Mouse (Mus musculus) embryonic facial prominence, embryonic 12.5 days (tissue): ENCODE data around the gene Mob3b. TPM values are rescaled to one million over a fixed set of nuclear protein-coding genes. Genes with fewer than 3 reads are reported as not detected.
A peak's percentile ranks its signal among the peaks of the same experiment; 100 is the strongest.

ENCODE experiments used
- ATAC-seq: fragments of 200-750 bp; cut with Nextera tagmentation; 2 replicates; pipeline ENCODE4 v1.8.0; 2017; ENCODE audit not compliant: insufficient number of reproducible peaks, insufficient read depth, low FRiP score, low TSS enrichment
- H3K27ac ChIP-seq: fragments of 300-500 bp; sonication (generic); 2 replicates; pipeline ENCODE4 v1.5.1; 2016; ENCODE audit warnings: mild to moderate bottlenecking
- H3K27me3 ChIP-seq: fragments of 300-500 bp; sonication (generic); 2 replicates; pipeline ENCODE4 v1.6.1; 2016; ENCODE audit warnings: mild to moderate bottlenecking, moderate library complexity
- H3K36me3 ChIP-seq: fragments of 300-500 bp; sonication (generic); 2 replicates; pipeline ENCODE4 v1.6.1; 2016; ENCODE audit warnings: mild to moderate bottlenecking
- H3K4me1 ChIP-seq: fragments of 300-500 bp; sonication (generic); 2 replicates; pipeline ENCODE4 v1.6.1; 2016
- H3K4me2 ChIP-seq: fragments of 300-500 bp; sonication (generic); replicated peaks from 2 replicates; pipeline ENCODE4 v1.6.1; 2016; ENCODE audit warnings: mild to moderate bottlenecking, moderate library complexity
- H3K4me3 ChIP-seq: fragments of 300-500 bp; sonication (generic); 2 replicates; pipeline ENCODE4 v1.5.1; 2016; ENCODE audit warnings: mild to moderate bottlenecking
- H3K9ac ChIP-seq: fragments of 300-500 bp; sonication (generic); 2 replicates; pipeline ENCODE4 v1.6.1; 2016; ENCODE audit warnings: mild to moderate bottlenecking, moderate library complexity
- H3K9me3 ChIP-seq: fragments of 300-500 bp; sonication (generic); 2 replicates; pipeline ENCODE4 v1.6.1; 2016; ENCODE audit warnings: mild to moderate bottlenecking, moderate library complexity
- WGBS: fragments of 180-500 bp; shearing (Covaris S2); methylation state at CpG from one replicate; pipeline ENCODE4 v1.1.7; 2016; 5-methylcytosine and 5-hydroxymethylcytosine counted together
- polyA plus RNA-seq: library from polyadenylated mRNA; unstranded; fragments of >200 nt; fragmentation: Nextera tagmentation; extraction: Ambion mirVana; gene quantifications from 2 replicates; pipeline ENCODE4 v1.2.1, GENCODE M21; 2016

Gene Mob3b
- polyA plus RNA-seq, 1 experiment from 2014 or later, result 16.6 TPM

DNA sequence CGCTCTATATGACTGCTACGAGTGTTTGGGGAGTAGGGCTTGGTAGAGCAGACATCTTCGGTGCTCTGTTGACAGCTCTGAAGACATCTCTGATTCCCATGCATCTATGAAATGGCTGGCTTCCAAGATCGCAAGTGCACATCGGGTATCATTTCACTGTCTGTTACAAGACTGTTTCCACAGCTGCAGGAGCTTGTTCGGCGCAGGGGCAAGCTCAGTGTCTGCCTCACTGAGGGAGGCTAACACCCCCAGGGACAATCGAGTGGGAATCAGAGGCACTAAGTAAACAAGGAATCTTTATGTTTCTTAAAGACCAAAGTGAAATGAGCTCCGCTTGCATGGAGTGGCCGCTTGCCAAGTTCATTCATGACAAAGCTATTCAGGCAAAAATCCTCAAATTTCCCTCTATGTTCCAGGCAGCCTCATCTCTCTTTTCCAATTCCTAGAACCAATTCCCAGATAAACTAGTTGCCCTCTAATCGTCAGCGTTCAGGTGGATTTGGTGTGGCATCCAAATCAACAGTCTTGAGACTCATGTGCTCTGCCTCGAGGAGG lies 12.4 kb upstream of the Mob3b start:
- Histone ChIP-seq H3K9me3 (no peaks in the 10 kb centered on the region), H3K4me3 (no peak overlapping the region), H3K4me2 (no peak overlapping the region), H3K36me3 (no peaks in the 10 kb centered on the region), H3K27me3 (no peaks in the 10 kb centered on the region), H3K9ac (no peak overlapping the region), H3K4me1 (peaks cover 9% of the 10 kb centered on the region; the same call in 1 of the 2 replicates), H3K27ac (no peak overlapping the region)
- 68% methylated on average over 13 of the region's 13 CpGs for WGBS
- 0 out of 2 replicates have a peak, but pooled peaks have one; percentile 30 for ATAC-seq

DNA sequence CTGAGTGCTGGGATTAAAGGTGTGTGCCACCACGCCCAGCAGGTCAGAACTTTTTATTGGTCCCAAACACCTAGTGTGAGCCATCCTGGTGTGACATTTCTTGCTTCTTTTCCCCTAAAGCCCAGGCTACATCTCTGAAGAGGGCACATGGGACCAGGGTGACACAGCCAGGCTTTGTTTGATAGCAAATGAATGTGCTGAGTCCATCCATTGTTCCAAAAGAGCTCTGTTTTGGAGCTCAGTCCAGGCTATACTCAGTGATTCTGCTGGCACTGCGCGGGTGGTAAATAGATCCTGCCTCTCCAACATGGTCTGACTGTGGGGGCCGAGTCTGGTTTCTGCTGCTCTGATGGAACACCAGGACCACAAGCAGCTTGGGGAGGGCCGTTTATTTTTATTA lies 10.6 kb upstream of the Mob3b start:
- Histone ChIP-seq H3K4me2 (no peak overlapping the region), H3K36me3 (no peaks in the 10 kb centered on the region), H3K27ac (no peak overlapping the region), H3K9me3 (no peaks in the 10 kb centered on the region), H3K4me3 (no peak overlapping the region), H3K4me1 (peaks cover 9% of the 10 kb centered on the region; the same call in 1 of the 2 replicates), H3K27me3 (no peaks in the 10 kb centered on the region), H3K9ac (no peak overlapping the region)
- ATAC-seq, result no peak
- WGBS, result 67% methylated on average over 5 of the region's 5 CpGs

DNA sequence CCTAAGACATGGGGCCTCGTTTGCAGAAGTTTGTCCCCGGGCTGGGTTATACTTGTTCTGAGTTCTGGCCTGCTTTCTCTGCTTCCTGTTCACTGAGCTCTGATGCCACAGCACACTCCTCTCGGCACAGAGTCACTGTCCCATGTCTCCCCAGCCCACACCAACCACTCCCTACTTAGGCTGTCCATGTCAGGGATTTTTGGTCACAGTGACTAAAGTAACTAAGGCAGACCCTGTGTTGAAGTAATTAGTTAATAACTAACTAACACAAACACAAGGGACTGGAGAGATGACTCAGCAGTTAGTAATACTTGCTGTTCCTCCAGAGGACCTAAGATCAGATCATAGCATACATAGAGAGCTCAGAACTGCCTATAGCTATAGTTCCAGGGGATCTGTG lies 8.7 kb upstream of the Mob3b start:
- Histone ChIP-seq H3K4me3 (no peak overlapping the region), H3K9me3 (no peaks in the 10 kb centered on the region), H3K27ac (no peak overlapping the region), H3K4me2 (no peak overlapping the region), H3K27me3 (no peaks in the 10 kb centered on the region), H3K9ac (no peak overlapping the region), H3K4me1 (peaks cover 9% of the 10 kb centered on the region; the same call in 1 of the 2 replicates), H3K36me3 (no peaks in the 10 kb centered on the region)
- 0 out of 2 replicates have a peak, but pooled peaks have one; percentile 60 for ATAC-seq
- 76% methylated on average over 3 of the region's 3 CpGs for whole genome bisulfite sequencing

DNA sequence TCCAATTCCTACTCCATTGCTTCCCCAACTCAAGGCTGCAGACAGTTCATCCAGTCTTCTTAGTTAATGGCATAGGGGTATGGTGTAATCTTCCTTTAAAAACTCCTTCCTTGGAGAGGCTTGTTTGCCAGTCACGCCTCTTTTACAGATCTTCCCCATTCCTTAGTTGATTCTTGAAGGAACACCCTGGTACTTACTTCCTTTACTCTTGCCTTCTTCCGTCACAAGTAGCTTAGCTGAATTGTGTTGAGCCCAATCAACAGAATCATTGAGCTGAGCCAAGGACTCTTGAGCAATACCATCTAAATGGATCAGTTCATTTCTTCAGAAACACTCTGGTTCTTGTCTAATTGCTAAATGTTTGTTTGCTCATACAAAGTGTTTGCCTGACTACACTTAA lies 8.0 kb upstream of the Mob3b start:
- H3K36me3 ChIP-seq, result no peaks in the 10 kb centered on the region
- H3K4me3 ChIP-seq, result no peak overlapping the region
- ATAC-seq, result no peak
- no peaks in the 10 kb centered on the region for H3K9me3 ChIP-seq
- H3K27me3 ChIP-seq, result no peaks in the 10 kb centered on the region
- H3K4me2 ChIP-seq, result no peak overlapping the region
- H3K9ac ChIP-seq, result no peak overlapping the region
- 88% methylated on average over 2 of the region's 2 CpGs for WGBS
- peaks cover 7% of the 10 kb centered on the region; the same call in 1 of the 2 replicates for H3K4me1 ChIP-seq
- H3K27ac ChIP-seq, result no peak overlapping the region

DNA sequence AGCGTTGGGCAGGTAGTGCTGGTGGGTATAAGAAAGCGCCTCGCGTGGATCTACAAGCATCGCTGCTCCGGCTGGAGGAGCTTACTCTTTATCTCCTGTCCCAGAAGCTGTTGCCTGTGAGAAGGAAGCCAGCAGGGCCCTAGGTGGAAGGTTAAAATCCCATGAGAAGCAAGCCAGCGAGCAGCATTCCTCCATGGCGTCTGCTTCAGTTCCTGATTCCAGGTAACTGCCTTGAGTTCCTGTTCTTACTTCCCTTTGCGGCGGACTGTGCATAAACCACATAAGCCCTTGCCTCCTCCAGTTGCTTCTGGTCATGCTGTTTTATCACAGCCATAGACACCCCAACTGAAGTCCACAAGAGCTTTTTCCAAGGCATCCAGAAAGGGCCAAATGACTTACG lies 531 bp upstream of the Mob3b start:
- Histone ChIP-seq H3K36me3 (no peaks in the 10 kb centered on the region), H3K9ac (no peak overlapping the region), H3K9me3 (no peaks in the 10 kb centered on the region), H3K27me3 (0 out of 2 replicates have a peak, but pooled peaks cover 2% of the 10 kb centered on the region), H3K27ac (no peak overlapping the region), H3K4me2 (0 out of 2 replicates have a peak overlapping the region, but pooled peaks have one; percentile 86), H3K4me3 (no peak overlapping the region), H3K4me1 (0 out of 2 replicates have a peak, but pooled peaks cover 5% of the 10 kb centered on the region)
- no peak for ATAC-seq
- 60% methylated on average over 11 of the region's 11 CpGs for WGBS

DNA sequence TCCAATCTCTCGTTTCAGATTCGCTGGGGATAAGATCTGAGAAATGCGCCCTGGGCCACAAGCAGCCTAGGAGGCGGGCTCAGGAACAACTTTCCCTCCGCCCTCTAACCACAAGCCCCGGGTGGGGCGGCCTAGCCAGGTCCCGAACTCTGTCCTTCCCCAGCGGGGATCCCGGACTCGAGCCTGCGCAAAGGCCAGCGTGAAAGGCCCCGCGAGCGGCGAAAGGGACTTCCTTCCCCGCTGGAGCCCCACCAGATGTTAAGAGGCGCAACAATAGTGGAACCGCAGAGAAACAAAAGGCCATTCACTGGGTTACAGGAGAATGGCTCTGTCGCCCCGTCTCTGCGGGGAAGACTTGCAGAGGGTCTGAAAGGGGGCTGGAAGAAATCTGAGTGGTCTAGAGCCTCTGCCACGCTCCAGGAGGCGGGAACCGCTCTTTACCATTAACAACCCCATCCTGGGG lies 1.1 kb downstream of the Mob3b start:
- H3K4me2 ChIP-seq, result peak overlapping the region; percentile 86
- no peaks in the 10 kb centered on the region for H3K9me3 ChIP-seq
- 0 out of 2 replicates have a peak, but pooled peaks cover 5% of the 10 kb centered on the region for H3K4me1 ChIP-seq
- H3K9ac ChIP-seq, result peak overlapping the region; percentile 72
- no peaks in the 10 kb centered on the region for H3K36me3 ChIP-seq
- 0 out of 2 replicates have a peak, but pooled peaks cover 2% of the 10 kb centered on the region for H3K27me3 ChIP-seq
- WGBS, result under 1% methylated on average over 26 of the region's 26 CpGs
- peak overlapping the region; percentile 89 for H3K27ac ChIP-seq
- peak overlapping the region; percentile 58 for H3K4me3 ChIP-seq
- peak; percentile 86 for ATAC-seq

DNA sequence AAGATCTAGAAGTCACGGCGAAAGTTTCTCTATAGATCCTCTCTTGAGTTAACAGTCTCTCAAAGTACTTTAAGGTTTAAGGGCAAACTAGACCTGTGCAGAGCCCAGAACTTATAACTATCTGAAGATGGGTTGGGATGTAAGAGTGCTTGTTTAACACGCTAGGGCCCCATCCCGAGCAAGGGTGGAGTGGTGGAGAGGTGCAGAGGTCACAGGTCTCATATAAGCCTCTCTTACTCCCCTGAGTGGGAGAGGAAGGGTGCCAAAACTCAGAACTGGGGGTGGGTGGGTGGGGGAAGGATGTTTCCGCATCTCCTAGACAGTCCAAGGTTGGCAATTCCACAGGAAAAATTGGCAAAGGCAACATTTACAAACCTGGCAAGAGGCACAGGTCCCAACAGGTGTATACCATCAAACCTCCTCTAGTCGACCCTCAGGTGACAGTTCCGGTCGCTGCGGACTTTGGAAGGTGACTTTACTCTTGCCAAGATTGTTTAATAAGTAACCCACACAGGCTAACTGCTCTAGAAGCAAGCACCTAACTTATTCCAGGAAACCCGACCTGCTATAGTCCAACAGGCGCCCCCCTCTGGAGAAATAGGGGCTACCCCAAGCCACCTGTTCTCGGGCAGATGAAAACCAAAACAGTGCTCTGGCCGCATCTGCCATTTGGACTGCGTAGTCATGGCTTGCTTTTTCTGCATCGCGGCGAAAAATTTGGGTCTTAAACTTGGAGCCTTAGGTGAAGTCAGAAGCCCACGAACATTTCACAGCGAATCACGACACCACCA lies 2.0 kb downstream of the Mob3b start:
- no peaks in the 10 kb centered on the region for H3K9me3 ChIP-seq
- peak overlapping the region; percentile 72 for H3K9ac ChIP-seq
- 23% methylated on average over 20 of the region's 20 CpGs for WGBS
- peak overlapping the region; percentile 86 for H3K4me2 ChIP-seq
- no peaks in the 10 kb centered on the region for H3K36me3 ChIP-seq
- 0 out of 2 replicates have a peak, but pooled peaks cover 5% of the 10 kb centered on the region for H3K4me1 ChIP-seq
- ATAC-seq, result 0 out of 2 replicates have a peak, but pooled peaks have one; percentile 5
- 0 out of 2 replicates have a peak, but pooled peaks cover 2% of the 10 kb centered on the region for H3K27me3 ChIP-seq
- H3K27ac ChIP-seq, result peak overlapping the region; percentile 89
- H3K4me3 ChIP-seq, result peak overlapping the region; percentile 58

DNA sequence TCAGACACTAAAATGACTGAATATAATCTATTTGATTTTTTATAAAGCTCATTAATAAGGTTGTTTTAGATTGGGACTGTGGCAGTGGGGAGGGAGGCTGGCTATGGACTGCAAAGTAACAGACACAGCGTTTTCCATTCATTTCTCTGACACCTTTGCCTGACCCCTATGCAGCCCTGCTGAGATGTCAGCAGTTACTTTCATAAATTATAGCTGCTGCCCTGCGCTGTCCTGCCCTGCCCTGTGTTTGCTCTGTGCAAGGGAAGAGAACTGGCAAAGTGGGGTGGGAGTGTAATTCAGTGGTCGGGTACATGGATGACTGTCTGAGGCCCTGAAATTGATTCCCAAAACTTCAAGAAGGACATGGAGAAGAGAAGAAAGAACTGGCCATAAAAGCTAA lies 3.2 kb downstream of the Mob3b start:
- Histone ChIP-seq H3K36me3 (no peaks in the 10 kb centered on the region), H3K4me2 (no peak overlapping the region), H3K9me3 (no peaks in the 10 kb centered on the region), H3K4me3 (no peak overlapping the region), H3K9ac (no peak overlapping the region), H3K4me1 (0 out of 2 replicates have a peak, but pooled peaks cover 5% of the 10 kb centered on the region), H3K27ac (no peak overlapping the region), H3K27me3 (0 out of 2 replicates have a peak, but pooled peaks cover 2% of the 10 kb centered on the region)
- no peak for ATAC-seq
- 50% methylated on average over 3 of the region's 3 CpGs for WGBS

DNA sequence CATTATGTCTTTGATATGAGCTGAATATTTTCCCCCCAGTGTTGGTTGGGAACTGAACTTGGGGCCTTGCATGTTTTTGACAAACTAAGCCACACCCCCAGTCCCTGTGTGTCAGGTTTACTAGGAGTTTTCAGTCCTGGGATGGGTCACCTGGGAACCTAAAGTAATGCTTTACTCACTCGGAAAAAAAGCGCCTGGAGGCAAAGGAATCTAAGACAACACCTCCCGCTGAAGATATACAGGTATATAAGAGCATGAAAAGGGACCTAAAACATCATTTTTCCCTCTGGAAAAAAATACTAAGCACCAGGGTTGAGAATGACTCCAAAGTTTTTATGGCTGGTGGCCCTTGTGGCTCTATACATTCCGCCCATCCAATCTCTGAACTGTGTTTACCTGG lies 5.5 kb downstream of the Mob3b start, which contains the start of gene Ifnk:
Gene Ifnk, plus strand, starts transcription at position 301 of the 400 bp plus-strand sequence.
- no peak within 1 kb of the TSS for H3K27ac ChIP-seq
- no peaks in the 10 kb centered on the region for H3K27me3 ChIP-seq
- ATAC-seq, result no peak
- no peaks in the 10 kb centered on the region for H3K9me3 ChIP-seq
- H3K4me3 ChIP-seq, result no peak within 1 kb of the TSS
- H3K9ac ChIP-seq, result no peak within 1 kb of the TSS
- 73% methylated on average over 4 of the region's 4 CpGs for WGBS
- 0 out of 2 replicates have a peak, but pooled peaks cover 5% of the 10 kb centered on the region for H3K4me1 ChIP-seq
- H3K36me3 ChIP-seq, result no peaks in the 10 kb centered on the region
- H3K4me2 ChIP-seq, result no peak within 1 kb of the TSS

DNA sequence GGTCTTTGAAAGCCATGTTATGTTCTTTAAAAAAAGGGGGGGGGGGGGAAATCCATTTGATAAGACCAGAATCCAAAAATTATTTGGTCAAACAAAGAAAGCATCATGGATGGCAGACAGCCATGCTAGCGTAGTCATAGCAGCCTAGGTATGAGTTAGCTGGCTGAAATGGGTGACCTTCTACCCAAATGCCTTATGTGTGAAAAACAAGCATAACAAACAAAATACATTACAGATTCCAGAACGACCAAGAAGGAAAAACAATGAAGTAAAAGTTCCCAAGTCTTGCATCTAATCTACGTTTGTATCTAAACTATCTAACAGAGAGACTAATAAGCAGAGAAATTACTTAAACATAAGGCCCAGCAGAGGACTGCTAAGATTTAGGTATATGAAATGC lies 6.6 kb downstream of the Mob3b start:
- 0 out of 2 replicates have a peak, but pooled peaks cover 5% of the 10 kb centered on the region for H3K4me1 ChIP-seq
- no peak overlapping the region for H3K9ac ChIP-seq
- H3K9me3 ChIP-seq, result no peaks in the 10 kb centered on the region
- H3K4me3 ChIP-seq, result no peak overlapping the region
- no peaks in the 10 kb centered on the region for H3K36me3 ChIP-seq
- no peak overlapping the region for H3K4me2 ChIP-seq
- 88% methylated on average over 3 of the region's 3 CpGs for WGBS
- no peak for ATAC-seq
- no peak overlapping the region for H3K27ac ChIP-seq
- no peaks in the 10 kb centered on the region for H3K27me3 ChIP-seq

DNA sequence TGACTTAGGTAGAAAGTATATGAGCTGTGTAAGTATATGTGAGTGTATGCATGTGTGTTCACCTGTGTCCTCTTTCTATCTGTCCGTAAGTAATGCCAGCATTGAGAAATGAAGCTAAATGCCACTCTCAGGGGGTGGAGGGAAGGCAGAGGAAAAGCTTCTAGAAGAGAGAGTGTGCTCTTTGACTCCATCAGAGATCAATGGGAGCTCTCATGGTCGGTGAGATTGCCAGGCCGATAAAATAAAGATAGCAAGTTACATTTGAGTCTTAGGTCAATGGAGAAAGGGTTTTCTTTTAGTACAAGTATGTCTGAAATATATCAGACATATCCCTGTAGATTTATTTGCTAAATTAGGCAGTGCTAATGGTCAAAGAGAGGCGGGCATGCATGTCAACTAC lies 9.0 kb downstream of the Mob3b start:
- Histone ChIP-seq H3K36me3 (no peaks in the 10 kb centered on the region), H3K9me3 (no peaks in the 10 kb centered on the region), H3K27me3 (no peaks in the 10 kb centered on the region), H3K4me1 (0 out of 2 replicates have a peak, but pooled peaks cover 6% of the 10 kb centered on the region), H3K4me2 (no peak overlapping the region), H3K4me3 (no peak overlapping the region), H3K27ac (no peak overlapping the region), H3K9ac (no peak overlapping the region)
- WGBS, result 88% methylated on average over 4 of the region's 4 CpGs
- ATAC-seq, result no peak
